Mouse (Mus musculus) neutrophil, adult 5-6 weeks (primary cell): ENCODE data around the gene Ccdc149. TPM values are rescaled to one million over a fixed set of nuclear protein-coding genes. Genes with fewer than 3 reads are reported as not detected.

ENCODE experiments used
- ATAC-seq: fragments of 151-379, 151-347 bp; 2 replicates; pipeline ENCODE4 v1.8.0; 2017; ENCODE audit warnings: mild to moderate bottlenecking, moderate TSS enrichment; ENCODE audit not compliant: insufficient number of reproducible peaks, poor library complexity, low FRiP score, severe bottlenecking; ENCODE audit errors: extremely low read depth
- total RNA-seq: library from RNA; stranded (forward); fragments of 200-1000 nt; gene quantifications from 2 replicates; pipeline ENCODE4 v1.2.3, GENCODE M21; 2017

Gene Ccdc149
- total RNA-seq, 1 experiment from 2014 or later, result not detected

GRCm38 (mm10) chr5:52351561-52351960, 119.8 kb downstream of the Ccdc149 start:
- ATAC-seq, result no peak

GRCm38 (mm10) chr5:52350451-52350850, 120.9 kb downstream of the Ccdc149 start:
- no peak for ATAC-seq

GRCm38 (mm10) chr5:52346890-52347289, 124.4 kb downstream of the Ccdc149 start:
- ATAC-seq, result no peak

- no peak for ATAC-seq
These were observed 132.2 kb downstream of the Ccdc149 start for GRCm38 (mm10) chr5:52339134-52339533.

DNA sequence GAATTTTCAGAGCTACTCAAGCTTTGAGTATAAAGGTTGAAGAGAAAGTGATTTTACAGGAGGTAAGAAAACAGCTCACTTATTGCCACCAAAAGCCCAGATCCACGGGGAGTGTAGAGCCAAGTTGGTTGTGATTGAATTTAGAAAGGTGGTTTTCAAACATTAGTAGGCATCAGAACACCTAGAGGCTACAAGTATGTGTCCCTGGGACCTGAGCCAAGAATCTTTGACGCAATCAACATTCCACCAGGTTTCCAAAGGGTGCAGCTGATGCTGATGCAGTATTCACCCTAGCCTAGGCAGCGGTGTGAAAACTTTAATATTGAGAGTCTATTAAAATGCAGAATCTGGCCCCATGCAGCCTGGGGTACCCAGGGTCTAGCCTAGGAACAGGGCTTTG, 135.7 kb downstream of the Ccdc149 start:
- ATAC-seq, result no peak

- no peak for ATAC-seq
These were observed 139.2 kb downstream of the Ccdc149 start for GRCm38 (mm10) chr5:52332120-52332519.

Other genes with a start within 250 kb of the Ccdc149 start
- gene Sod3, start 107.7 kb downstream of the Ccdc149 start, total RNA-seq, result not detected in 2 replicates
- gene Lgi2, start 94.9 kb upstream of the Ccdc149 start, total RNA-seq, result not detected in 2 replicates
- 12.7 and 13.6 TPM in 2 replicates for gene Sepsecs, start 198.2 kb upstream of the Ccdc149 start, total RNA-seq